Mouse (Mus musculus) liver (tissue): Measurements from ENCODE around the gene Coro1b.

ENCODE experiments used
- DNase-seq: peaks from one replicate; pipeline ENCODE4 v3.0.0-alpha.2; 2020; ENCODE audit warnings: mixed read lengths

Gene Coro1b

GRCm38 (mm10) chr19:4162646-4163542, 14.5 kb downstream of the Coro1b start, which contains the start of gene Rps6kb2:
Gene Rps6kb2, minus strand, starts transcription at chr19:4163354.
- DNase-seq = peak; percentile 94

- no peak for DNase-seq
Observed at GRCm38 (mm10) chr19:4163543-4163887, 15.1 kb downstream of the Coro1b start.

- no peak for DNase-seq
Observed at GRCm38 (mm10) chr19:4164100-4164499, 15.7 kb downstream of the Coro1b start.

GRCm38 (mm10) chr19:4164721-4165120, 16.3 kb downstream of the Coro1b start:
- DNase-seq = no peak

GRCm38 (mm10) chr19:4166678-4167476, 18.5 kb downstream of the Coro1b start:
- DNase-seq = no peak

GRCm38 (mm10) chr19:4169378-4169784, 21.0 kb downstream of the Coro1b start:
- DNase-seq = peak; percentile 100

GRCm38 (mm10) chr19:4169810-4170209, 21.4 kb downstream of the Coro1b start:
- DNase-seq = no peak

GRCm38 (mm10) chr19:4170723-4171392, 22.4 kb downstream of the Coro1b start:
- DNase-seq = no peak

GRCm38 (mm10) chr19:4171393-4172290, 23.2 kb downstream of the Coro1b start:
- DNase-seq = no peak

GRCm38 (mm10) chr19:4172925-4173324, 24.5 kb downstream of the Coro1b start:
- no peak for DNase-seq

- DNase-seq = no peak
Observed at GRCm38 (mm10) chr19:4175368-4175947, 27.0 kb downstream of the Coro1b start, which contains the start of gene Carns1. Gene Carns1, minus strand, starts transcription at chr19:4175479.

GRCm38 (mm10) chr19:4180411-4180810, 32.0 kb downstream of the Coro1b start:
- no peak for DNase-seq

GRCm38 (mm10) chr19:4181892-4182291, 33.5 kb downstream of the Coro1b start:
- no peak for DNase-seq

- DNase-seq = no peak
Observed at GRCm38 (mm10) chr19:4183689-4184088, 35.3 kb downstream of the Coro1b start.

GRCm38 (mm10) chr19:4184976-4185975, 36.9 kb downstream of the Coro1b start:
- DNase-seq = peak; percentile 42

- no peak for DNase-seq
Observed at GRCm38 (mm10) chr19:4187303-4187702, 38.9 kb downstream of the Coro1b start.

GRCm38 (mm10) chr19:4189051-4189620, 40.7 kb downstream of the Coro1b start:
- DNase-seq = no peak

- DNase-seq = peak; percentile 39
Observed at GRCm38 (mm10) chr19:4190831-4191334, 42.5 kb downstream of the Coro1b start, which contains the start of gene Tbc1d10c. Gene Tbc1d10c, minus strand, starts transcription at chr19:4191284.

GRCm38 (mm10) chr19:4191528-4192250, 43.3 kb downstream of the Coro1b start, which contains the start of gene Ppp1ca:
Gene Ppp1ca, plus strand, starts transcription at chr19:4192065.
- DNase-seq = peak; percentile 99
